Mouse (Mus musculus) spleen, adult 2 months (tissue): ENCODE measurements around the gene Atp5j2. TPM values are rescaled to one million over a fixed set of nuclear protein-coding genes. Genes with fewer than 3 reads are reported as not detected.
"Not testable (repeated sequence)": the region's sequence is repeated elsewhere in the genome, so short reads cannot be mapped to it uniquely, and the experiment has no call there.

Experiments used
- DNase-seq, 2 experiments: peaks; one replicate each; pipeline versions ENCODE4 v3.0.0 to v3.0.0-alpha.2; 2012 to 2021; ENCODE audit warnings: low spot score in 2 of 2, low read depth in 1 of 2
- H3K27ac ChIP-seq: fragments of 200-500 bp; 2 replicates; pipeline ENCODE4 v1.5.1; 2012; ENCODE audit warnings: low read length, inconsistent platforms; ENCODE audit not compliant: insufficient read depth
- H3K27me3 ChIP-seq: fragments of 200-500 bp; 2 replicates; pipeline ENCODE4 v1.6.1; 2012; ENCODE audit warnings: mild to moderate bottlenecking, moderate library complexity, low read length, inconsistent platforms; ENCODE audit not compliant: control insufficient read depth, insufficient read depth
- H3K36me3 ChIP-seq: fragments of 200-500 bp; 2 replicates; pipeline ENCODE4 v1.6.1; 2012; ENCODE audit warnings: mild to moderate bottlenecking, low read length, inconsistent platforms; ENCODE audit not compliant: control insufficient read depth, insufficient read depth
- H3K4me1 ChIP-seq: fragments of 200-500 bp; 2 replicates; pipeline ENCODE4 v1.6.1; 2011; ENCODE audit warnings: inconsistent platforms; ENCODE audit not compliant: control insufficient read depth, insufficient read depth, insufficient read length
- H3K4me3 ChIP-seq: fragments of 200-500 bp; 2 replicates; pipeline ENCODE4 v1.5.1; 2011; ENCODE audit warnings: mild to moderate bottlenecking, inconsistent platforms; ENCODE audit not compliant: insufficient read depth, insufficient read length; ENCODE audit errors: extremely low read depth
- CTCF ChIP-seq: fragments of 200-500 bp; IDR thresholded peaks from 2 replicates; pipeline ENCODE4 v1.5.1; 2011; ENCODE audit warnings: mild to moderate bottlenecking, inconsistent platforms; ENCODE audit not compliant: insufficient read depth, insufficient read length, insufficient replicate concordance; ENCODE audit errors: extremely low read depth
- POLR2A ChIP-seq: fragments of 200-500 bp; IDR thresholded peaks from 2 replicates; pipeline ENCODE4 v1.6.1; 2011; ENCODE audit warnings: low read depth, low read length, inconsistent platforms
- WGBS: fragments of 180-500 bp; shearing (Covaris S2); methylation state at CpG from one replicate; pipeline ENCODE4 v1.1.7; 2018; 5-methylcytosine and 5-hydroxymethylcytosine counted together
- polyA plus RNA-seq: library from polyadenylated mRNA; depleted of rRNA; stranded (reverse); fragments of >200 nt; gene quantifications from 2 replicates; pipeline ENCODE4 v1.2.3, GENCODE M21; 2012; rRNA removed

Atp5j2 gene
- 48.4 and 49.7 TPM in 2 replicates for polyA plus RNA-seq

DNA sequence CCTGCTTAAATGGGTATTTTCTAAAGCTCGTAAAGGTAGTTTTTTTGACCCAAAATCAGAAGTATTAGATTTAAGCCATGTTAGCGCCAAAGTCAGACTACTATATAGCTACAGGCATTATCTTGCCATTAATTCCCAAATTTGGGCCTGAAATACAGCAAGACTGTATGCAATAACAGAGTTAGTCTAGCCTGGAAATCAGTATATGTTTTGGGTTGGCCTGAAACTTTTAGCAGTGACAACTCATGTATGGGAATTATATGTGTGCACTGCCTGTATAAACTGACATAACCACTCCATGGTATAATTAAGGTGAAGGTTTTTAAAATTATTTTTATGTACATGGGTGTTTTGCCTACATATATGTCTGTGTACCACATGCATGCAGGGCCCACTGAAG is at the start of gene Atp5j2:
Gene Atp5j2 (minus strand): TSS at position 101 of the 400 bp plus-strand sequence.
- no peaks in the 10 kb centered on the region; the same call in 1 of the 2 replicates for H3K4me1 ChIP-seq
- H3K27me3 ChIP-seq = no peaks in the 10 kb centered on the region
- H3K4me3 ChIP-seq = peak within 1 kb of the TSS; percentile 71
- 93% methylated on average over 2 of the region's 2 CpGs for WGBS
- no peak for DNase-seq
- TF ChIP-seq POLR2A (no peak), CTCF (no peak)
- H3K27ac ChIP-seq = peak within 1 kb of the TSS; percentile 75
- peaks cover 14% of the 10 kb centered on the region for H3K36me3 ChIP-seq

DNA sequence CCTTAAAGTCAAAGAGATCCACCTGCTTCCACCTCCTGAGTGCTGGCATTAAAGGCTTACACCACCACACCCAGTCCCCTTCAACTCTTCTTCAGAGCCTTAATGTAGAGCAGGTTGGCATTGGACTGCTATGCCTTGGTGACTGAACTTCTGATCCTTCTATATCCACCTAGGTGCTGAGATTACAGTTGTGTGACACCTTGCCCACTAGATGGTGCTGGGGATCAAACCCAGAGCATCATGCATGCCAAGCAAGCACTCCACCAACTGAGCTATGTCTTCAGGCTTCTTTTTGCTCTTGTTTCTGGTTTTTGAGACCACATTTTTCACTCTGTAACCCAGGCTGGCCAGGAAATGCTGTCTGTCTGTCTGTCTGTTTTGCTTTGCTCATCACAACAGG is 42.8 kb upstream of the Atp5j2 start:
- no peak overlapping the region for H3K27ac ChIP-seq
- no peaks in the 10 kb centered on the region; the same call in 1 of the 2 replicates for H3K4me1 ChIP-seq
- H3K4me3 ChIP-seq = no peak overlapping the region
- H3K36me3 ChIP-seq = peaks cover 29% of the 10 kb centered on the region
- no peaks in the 10 kb centered on the region for H3K27me3 ChIP-seq
- TF ChIP-seq CTCF (peak; percentile 14; the same call in 1 of the 2 replicates), POLR2A (no peak)
- DNase-seq = peak; percentile 22 to 26

DNA sequence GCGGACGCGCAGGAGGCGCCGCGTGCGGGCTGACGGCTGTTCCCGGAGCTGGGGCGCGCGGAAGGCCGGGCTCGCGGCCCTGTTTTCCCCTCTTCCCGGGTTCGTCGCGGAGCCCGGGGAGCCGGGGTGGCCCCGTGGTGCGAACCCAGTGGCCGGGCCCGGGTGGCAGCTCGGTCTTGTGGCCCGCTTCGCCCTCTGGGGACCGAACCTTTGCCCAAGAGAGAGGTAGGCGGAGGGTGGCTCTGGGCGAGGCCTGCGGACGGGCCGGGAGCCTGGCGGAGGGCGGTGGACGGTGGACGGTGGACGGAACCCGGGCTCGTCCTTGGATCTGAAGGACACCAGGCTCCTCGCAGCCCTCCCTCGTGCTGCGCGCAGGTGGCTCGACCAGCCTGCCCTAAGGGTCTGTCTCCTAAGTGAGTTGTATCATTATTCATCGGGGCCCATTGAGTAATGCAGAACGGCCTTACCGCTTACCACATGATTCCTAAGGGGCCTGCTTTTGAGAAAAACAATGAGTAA is 40.1 kb upstream of the Atp5j2 start:
- Histone ChIP-seq H3K27ac (peak overlapping the region; percentile 87), H3K27me3 (no peaks in the 10 kb centered on the region), H3K4me1 (no peaks in the 10 kb centered on the region; the same call in 1 of the 2 replicates), H3K4me3 (peak overlapping the region; percentile 75), H3K36me3 (peaks cover 20% of the 10 kb centered on the region)
- no peak for DNase-seq
- TF ChIP-seq CTCF (no peak), POLR2A (no peak)
- under 1% methylated on average over 49 of the region's 49 CpGs for WGBS

DNA sequence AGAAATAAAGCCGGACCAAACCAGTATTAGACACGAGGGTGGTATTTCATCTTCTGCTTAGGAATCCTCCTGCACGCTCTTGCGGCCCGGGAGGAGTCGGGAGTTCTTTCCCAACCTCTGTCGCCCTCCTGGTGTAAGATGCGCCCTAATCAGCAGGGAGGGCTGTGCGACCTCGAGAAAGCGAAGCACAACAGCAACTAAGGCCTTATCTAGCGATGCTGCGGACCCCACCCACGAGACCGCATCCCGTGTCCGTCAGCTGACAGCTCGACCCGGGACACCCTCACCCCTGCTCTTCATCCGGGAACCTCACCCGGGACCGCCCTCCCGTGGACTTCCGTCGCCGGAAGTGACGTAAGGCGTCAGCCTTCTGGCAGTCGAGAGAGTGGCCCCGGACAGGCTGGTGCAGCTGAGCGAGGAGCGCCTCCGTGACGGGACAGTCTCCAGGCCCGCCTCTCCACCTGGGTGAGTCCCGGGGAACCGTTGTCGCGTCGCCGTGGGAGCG is 39.6 kb upstream of the Atp5j2 start, which contains the start of gene Zfp655:
Gene Zfp655 (plus strand): TSS at position 349 of the 505 bp plus-strand sequence.
- WGBS = under 1% methylated on average over 41 of the region's 42 CpGs
- Histone ChIP-seq H3K27me3 (no peaks in the 10 kb centered on the region), H3K36me3 (peaks cover 17% of the 10 kb centered on the region), H3K4me1 (no peaks in the 10 kb centered on the region; the same call in 1 of the 2 replicates), H3K27ac (peak within 1 kb of the TSS; percentile 87), H3K4me3 (peak within 1 kb of the TSS; percentile 75)
- TF ChIP-seq CTCF (no peak), POLR2A (peak; percentile 81)
- DNase-seq = peak; percentile 94 to 95

DNA sequence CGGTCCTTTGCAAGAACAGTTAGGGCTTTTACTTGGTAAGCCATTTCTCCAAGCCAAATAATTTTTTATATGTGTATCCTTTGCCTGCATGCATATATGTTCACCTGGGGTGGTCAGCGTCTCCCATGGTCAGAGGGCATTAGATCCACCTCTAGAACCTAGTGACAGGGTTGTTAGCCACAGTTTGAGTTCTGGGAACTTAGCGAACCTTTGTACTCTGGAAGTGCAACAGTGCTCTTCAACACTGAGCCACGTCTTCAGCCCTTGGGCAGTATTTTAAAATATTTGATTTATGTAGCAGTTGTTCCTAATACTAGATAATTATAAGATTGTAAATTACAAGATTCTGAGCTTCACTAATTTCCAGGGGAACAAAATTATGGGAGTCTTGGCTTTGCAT is 38.8 kb upstream of the Atp5j2 start:
- Histone ChIP-seq H3K4me3 (no peak overlapping the region), H3K27me3 (no peaks in the 10 kb centered on the region), H3K36me3 (peaks cover 15% of the 10 kb centered on the region), H3K27ac (no peak overlapping the region), H3K4me1 (no peaks in the 10 kb centered on the region; the same call in 1 of the 2 replicates)
- WGBS = 94% methylated on average over 4 of the region's 4 CpGs
- TF ChIP-seq POLR2A = no peak
- TF ChIP-seq CTCF = no peak
- no peak for DNase-seq

DNA sequence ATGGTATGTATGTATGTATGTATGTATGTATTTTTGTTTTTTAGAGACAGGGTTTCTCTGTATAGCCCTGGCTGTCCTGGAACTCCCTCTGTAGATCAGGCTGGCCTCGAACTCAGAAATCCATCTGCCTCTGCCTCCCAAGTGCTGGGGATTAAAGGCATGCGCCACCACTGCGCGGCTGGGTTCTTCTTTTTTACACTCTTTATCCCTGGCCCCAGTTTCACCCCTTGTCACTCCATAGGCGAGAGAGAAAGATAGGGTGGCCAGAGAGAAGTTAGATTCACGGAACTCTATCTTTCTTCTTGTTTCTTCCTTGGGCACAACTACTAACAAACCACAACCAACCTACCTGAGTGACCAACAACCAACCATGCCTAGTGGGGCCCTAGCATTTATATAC is 37.4 kb upstream of the Atp5j2 start:
- DNase-seq, H3K4me3 ChIP-seq: not testable (repeated sequence)
- WGBS = 84% methylated on average over 6 of the region's 6 CpGs

DNA sequence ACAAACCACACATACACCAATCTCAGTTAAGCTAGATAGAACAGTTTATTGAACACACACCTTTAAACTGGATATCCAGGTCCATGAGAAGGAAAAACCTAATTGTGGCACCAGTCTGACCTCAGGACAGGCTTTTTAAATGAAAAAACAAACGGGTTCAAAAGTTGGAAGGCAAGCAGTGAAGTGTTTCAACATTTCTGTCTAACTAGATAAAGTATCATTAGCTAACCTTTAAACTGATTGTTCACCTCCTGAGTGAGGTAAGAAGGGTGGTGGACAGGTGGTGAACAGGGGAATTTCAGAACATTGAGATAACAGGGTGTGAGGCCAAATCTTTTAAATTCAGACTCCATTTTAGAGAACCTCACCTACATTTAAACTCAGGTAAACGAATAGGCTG is 34.6 kb upstream of the Atp5j2 start:
- no peak overlapping the region for H3K4me3 ChIP-seq
- H3K27me3 ChIP-seq = no peaks in the 10 kb centered on the region
- H3K27ac ChIP-seq = no peak overlapping the region
- WGBS = 61% methylated on average over 2 of the region's 2 CpGs
- no peak for TF ChIP-seq POLR2A
- no peak for TF ChIP-seq CTCF
- no peaks in the 10 kb centered on the region; the same call in 1 of the 2 replicates for H3K4me1 ChIP-seq
- DNase-seq = no peak
- 0 out of 2 replicates have a peak, but pooled peaks cover 2% of the 10 kb centered on the region for H3K36me3 ChIP-seq

More for the DNA sequence above, 37.4 kb upstream of the Atp5j2 start:
- not testable (repeated sequence) for H3K27me3 ChIP-seq, H3K4me1 ChIP-seq, H3K36me3 ChIP-seq, H3K27ac ChIP-seq
